Mouse (Mus musculus) brain, embryonic 14.5 days (tissue): ENCODE data around the gene Iqcj.

Experiments
- CTCF ChIP-seq: fragments of 200-500 bp; IDR thresholded peaks from 2 replicates; pipeline ENCODE4 v1.5.1; 2012; ENCODE audit warnings: inconsistent platforms, mild to moderate bottlenecking, moderate library complexity, borderline replicate concordance; ENCODE audit not compliant: insufficient read depth, insufficient read length; ENCODE audit errors: extremely low read depth
- POLR2A ChIP-seq: fragments of 200-500 bp; IDR thresholded peaks from 2 replicates; pipeline ENCODE4 v1.6.1; 2012; ENCODE audit warnings: mild to moderate bottlenecking, inconsistent platforms, borderline replicate concordance; ENCODE audit not compliant: poor library complexity, insufficient read depth, insufficient read length, severe bottlenecking; ENCODE audit errors: extremely low read depth

GRCm38 (mm10) chr3:67960727-67961126, 68.7 kb downstream of the Iqcj start:
- TF ChIP-seq CTCF (no peak), POLR2A (no peak)
